Mouse (Mus musculus): ENCODE data around the gene Ybx2.

Gene Ybx2

DNA sequence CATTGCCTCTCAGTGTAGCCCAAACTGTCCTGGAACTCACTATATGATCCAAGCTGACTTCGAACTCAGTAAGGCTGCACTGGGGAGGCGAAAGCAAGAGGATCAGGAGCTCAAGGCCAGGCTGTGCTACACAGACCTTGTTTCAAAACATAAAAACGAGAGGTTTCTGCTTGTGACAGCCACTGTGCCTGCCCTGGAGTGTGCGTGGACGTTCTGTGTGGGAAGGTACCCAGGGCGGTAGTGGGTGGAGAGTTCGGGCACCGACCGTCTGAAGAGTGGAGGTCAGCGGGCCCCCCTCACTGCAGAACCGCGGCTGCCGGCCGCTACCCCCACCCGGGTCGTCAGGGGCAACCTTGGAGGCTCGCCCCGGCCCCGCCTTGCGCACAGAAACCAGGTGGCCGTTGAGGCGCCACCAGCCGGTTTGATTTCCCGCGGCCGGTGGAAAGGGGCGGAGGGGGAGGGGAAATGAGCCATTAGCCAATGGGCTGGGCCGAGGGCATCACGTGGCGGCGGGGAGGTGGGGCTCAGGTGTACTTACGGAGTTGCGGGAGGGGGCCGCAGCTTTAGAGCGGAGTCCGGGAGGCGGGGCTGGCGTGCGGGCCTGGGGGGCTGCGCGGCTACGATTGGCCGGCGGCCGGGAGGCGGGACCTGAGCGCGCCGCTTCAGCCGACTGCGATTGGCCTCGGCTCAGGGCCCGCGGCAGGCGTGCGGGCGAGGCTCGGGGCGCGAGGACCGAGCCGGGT is at the start of gene Ybx2:
Ybx2 (plus strand) TSS at position 660 of the 743 bp plus-strand sequence.
- peak; percentile 88 to 90 for DNase-seq

DNA sequence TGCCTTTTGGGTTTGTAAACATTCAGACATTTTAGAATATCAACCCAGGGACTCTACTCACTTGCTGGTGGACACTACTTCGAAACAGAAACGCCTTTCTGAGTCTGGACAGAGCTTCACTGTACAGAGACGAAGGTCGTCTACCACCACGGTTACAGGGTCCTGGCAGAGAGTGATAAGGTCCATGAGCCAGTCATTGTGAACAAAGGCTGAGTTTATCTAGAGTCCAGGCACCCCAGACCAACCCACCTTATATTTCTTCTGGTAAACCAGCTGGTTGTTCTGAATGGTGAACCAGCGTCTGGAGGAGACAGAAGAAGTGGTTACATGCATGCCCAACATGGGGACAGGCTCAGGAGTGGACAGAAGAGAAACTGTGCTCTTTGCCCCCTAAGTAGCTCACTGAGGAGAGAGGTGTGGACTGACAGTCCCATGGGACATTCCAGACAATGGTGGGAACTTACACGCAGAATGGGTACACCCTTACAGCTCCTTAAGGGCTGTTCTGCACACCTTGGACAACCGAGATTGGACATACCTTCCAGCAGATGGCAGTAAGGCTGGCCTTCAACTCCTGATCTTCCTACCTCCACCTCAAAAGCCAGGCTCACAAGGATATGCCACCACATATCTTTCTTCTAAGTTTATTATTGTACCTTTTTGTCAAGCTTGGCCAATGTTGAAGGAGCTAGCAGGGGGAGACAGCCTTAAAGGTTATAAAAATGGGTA is 48.5 kb upstream of the Ybx2 start:
- DNase-seq: no peak

DNA sequence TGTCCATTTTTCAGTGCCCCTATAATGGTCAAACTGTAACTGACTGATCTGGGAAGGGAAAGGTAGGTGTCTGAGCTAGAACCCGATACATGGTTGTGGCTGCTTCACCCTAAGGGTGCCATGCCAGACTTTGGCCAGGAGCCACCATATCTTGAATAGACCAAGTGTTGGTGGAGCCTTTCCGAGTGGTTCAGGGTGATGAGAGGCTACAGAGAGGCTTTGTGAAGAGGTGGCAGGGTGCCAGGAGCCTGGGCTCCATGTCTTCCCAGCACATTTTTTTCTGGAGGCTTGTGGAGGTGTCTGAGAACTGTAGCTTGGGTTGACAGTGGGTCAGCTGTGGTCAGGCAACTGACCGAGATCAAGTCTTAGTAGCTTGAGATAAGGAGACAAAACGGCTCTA is 44.1 kb upstream of the Ybx2 start:
- no peak for DNase-seq

DNA sequence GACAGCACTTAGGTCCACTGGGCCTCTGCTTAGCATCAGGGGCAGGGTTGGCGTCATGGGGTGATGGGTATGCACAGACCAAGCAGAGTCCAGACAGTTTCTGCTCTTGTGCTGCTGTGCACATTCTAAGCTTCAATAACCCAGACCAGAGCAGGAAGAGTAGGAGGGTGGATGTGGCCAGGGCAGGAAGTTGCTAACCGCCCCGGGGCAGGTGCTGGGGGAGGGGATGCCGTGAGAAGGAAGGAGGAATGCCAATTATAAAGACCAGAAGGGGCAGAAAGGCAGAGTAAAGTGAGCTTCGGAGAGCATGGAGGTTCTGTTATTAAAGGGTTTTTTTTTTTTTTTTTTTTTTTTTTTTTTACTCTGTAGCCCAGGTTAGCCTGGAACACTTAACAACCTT is 40.9 kb upstream of the Ybx2 start:
- DNase-seq: no peak

GRCm38 (mm10) chr11:69895291-69895690 is 40.3 kb upstream of the Ybx2 start, which contains the start of gene Acap1:
Gene Acap1 (minus strand): TSS chr11:69895539.
- DNase-seq: no peak

- DNase-seq: no peak
Observed at GRCm38 (mm10) chr11:69899870-69900269, 35.7 kb upstream of the Ybx2 start.

- peak; percentile 93 to 95 for DNase-seq
Observed at GRCm38 (mm10) chr11:69900471-69901405, 34.9 kb upstream of the Ybx2 start, which contains the start of the genes 2810408A11Rik and Neurl4. Gene 2810408A11Rik (minus strand): TSS chr11:69900987. Gene Neurl4 (plus strand): TSS chr11:69901072.

DNA sequence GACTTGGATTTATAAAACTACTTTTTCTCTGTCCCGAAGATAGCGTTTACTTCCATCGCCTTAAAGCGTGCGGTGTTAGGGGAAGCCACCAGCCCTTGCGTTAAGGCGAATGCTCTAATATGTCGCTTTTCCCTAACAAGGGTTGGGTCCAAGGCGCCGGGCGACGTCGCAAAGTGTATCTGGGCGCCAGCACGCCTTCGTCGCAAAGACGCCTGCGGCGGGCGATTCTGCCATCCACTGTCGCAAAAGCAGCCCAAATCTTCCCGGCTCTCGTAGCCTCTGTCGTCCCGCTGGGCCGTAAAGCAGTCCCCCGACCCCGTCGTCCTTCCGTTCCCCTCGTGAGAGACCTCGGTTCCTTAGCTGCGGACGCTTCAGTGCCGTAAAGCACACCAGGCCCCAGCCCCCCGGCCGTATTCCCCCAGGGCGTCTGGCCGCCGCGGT is 34.2 kb upstream of the Ybx2 start:
- peak; percentile 98 for DNase-seq

- DNase-seq: no peak
Observed at GRCm38 (mm10) chr11:69901993-69902392, 33.6 kb upstream of the Ybx2 start.

- DNase-seq: no peak
Observed at GRCm38 (mm10) chr11:69902972-69903371, 32.6 kb upstream of the Ybx2 start.

DNA sequence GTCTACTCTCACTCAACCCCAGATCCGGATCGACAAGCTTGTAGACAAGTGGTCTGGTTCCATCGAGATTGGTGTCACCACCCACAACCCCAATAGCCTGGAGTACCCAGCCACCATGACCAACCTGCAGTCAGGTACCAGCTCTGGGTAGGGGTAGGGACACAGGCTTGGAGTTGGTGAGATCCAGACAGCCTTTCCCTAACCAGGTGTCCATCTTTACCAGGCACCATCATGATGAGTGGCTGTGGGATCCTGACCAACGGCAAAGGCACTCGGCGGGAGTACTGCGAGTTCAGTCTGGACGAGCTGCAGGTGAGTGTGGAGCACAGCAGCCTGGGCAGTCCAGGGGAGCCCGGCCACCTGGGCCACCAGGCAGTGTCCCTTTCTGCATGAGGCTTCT is 31.3 kb upstream of the Ybx2 start:
- DNase-seq: no peak

DNA sequence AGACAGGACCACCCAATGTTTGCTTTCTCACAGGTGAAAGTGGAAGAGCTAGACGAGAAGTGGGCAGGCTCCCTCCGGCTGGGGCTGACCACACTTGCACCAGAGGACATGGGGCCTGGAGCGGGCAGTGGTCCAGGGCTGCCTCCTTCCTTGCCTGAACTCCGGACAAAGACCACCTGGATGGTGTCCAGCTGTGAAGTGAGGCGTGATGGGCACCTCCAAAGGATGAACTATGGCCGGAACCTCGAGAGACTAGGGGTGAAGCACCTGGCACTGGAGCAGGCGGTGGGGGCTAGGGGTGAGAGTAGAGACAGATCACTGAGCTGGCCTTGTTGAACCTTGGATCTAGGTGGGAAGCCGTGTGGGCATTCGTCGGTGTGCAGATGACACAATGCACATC is 27.0 kb upstream of the Ybx2 start:
- peak; percentile 95 to 96 for DNase-seq

GRCm38 (mm10) chr11:69909174-69909573 is 26.4 kb upstream of the Ybx2 start:
- DNase-seq: no peak

DNA sequence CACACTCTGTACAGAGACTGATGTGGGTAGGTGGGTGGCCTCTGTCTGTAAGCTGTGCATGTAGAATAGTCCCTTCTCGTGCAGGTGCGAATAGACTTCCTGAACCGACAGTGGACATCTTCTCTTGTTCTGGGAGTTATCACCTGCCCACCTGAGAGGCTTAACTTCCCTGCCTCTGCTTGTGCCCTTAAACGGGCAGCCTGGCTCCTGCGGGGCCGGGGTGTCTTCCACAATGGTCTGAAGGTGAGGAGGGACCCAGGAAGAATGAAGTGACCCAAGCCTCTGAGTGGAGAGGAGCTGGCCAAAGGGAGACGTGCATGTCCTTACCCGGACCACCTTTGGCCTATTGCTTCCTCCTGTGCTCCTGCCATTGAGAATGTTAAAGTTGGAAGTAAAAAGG is 25.4 kb upstream of the Ybx2 start:
- DNase-seq: no peak

GRCm38 (mm10) chr11:69910781-69911560 is 24.6 kb upstream of the Ybx2 start:
- DNase-seq: peak; percentile 81 to 84

DNA sequence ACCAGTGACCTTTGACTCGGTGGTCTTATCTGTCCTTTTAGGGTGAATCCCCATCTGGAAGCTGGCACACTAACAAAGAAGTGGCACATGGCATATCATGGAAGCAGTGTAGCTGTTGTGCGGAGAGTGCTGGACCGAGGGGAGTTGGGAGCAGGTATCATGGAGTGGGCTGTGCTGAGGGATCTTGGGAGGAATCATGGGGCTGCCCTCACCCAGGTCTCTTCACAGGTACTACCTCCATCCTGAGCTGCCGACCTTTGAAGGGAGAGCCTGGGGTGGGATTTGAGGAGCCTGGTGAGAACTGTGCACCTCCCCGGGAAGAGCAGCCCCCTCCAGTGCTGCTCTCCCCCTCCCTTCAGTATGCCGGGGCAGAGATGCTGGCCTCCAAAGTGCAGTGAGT is 23.9 kb upstream of the Ybx2 start:
- no peak for DNase-seq

DNA sequence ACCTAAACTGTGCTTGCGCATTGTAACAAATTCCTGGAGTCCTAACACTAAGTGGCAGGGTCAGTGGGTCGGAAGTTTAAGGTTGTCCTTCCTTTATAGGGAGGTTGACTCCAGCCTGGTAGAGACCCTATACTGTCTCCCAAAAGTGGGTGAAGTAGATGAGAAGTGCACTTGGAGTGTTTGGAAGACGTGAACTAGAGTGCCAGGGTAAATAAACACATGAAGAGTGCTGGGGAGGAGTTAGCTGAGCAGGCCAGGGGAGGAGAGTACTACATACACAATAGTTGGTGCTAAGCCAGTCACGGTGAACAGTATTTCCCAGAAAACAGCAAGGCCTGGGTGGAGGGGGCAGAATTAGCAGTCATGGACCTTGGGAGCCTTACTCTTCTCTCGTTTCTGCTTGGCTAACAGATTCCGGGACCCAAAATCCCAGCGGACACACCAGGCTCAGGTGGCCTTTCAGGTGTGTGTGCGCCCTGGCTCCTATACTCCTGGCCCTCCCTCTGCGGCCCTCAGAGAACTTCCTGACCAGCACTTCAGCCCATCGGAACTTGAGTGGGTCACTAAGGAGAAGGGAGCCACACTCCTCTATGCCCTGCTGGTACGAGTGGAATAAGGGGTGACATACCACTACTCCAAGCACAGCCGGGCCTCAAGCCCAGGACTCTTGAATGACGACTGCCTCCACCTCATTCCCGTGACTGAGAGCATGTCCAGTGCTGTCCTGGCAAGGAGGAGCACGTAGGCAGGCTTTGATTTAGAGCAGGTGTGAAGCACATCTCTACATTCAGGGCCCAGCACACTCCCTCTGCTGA is 22.7 kb upstream of the Ybx2 start:
- DNase-seq: no peak

DNA sequence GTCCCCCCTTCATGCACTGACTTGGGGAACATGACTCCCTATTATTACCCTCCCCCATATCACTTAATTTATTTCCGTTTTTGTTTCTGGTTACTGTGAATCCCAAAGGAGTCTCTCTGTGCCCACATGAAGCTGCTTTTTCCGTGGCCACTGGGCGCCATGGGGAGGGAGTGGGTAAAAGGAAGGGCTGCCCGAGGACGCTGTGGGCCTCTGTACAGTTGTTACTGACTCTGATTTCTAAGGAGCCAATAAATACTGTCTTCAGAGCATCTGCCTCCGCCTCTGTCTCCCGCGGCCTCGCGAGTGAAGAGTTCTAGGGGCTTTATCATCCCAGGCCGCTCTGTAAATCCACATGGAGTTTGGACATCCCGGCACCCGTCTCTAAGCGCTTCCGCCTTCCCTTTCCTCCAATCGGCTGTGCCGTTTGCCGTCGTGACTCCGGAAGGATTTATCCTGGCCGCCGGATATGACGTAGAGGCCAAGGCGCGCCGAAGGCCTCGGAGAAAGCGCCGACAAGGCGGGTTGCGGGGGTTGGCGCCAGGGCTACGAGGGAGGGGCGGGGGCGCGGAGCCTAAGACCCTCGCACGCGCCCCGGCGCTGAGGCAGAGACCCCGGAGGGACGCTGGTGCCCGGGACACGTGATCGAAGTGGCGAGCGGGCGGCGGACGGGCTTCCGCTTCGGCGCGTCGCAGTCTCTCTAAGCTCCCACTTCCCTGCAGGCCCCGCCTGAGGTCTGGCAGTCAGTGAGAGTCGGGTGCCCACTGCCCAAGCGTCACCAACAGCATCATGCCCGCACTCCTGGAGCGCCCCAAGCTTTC is 21.8 kb upstream of the Ybx2 start, which contains the start of gene Gps2:
Gps2 (plus strand) TSS at position 335 of the 818 bp plus-strand sequence.
- peak; percentile 90 to 93 for DNase-seq

DNA sequence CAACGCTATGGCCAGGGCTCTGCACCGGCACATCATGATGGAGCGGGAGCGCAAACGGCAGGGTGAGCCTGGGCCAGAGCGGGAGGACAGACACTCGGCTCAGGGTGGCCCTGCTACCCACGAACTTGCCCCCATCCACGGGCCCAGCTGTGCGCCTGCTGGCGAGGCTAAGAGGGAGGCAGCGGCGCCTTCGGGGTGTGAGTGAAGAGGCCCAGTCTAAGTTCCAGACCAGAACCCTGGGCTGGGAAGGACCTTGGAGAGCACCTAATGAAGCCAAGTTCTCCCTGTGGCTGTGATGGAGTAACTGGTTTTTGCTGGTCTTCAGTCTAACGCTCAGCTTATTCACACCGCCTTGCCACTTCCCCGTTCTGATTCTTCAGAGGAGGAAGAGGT is 21.2 kb upstream of the Ybx2 start:
- DNase-seq: no peak

- no peak for DNase-seq
Observed at GRCm38 (mm10) chr11:69914917-69915430, 20.6 kb upstream of the Ybx2 start.
